Mouse (Mus musculus): ENCODE measurements around the gene Hand2.

Gene Hand2

GRCm38 (mm10) chr8:57343731-57344315 is 23.0 kb downstream of the Hand2 start:
- no peak for DNase-seq

GRCm38 (mm10) chr8:57344956-57345870 is 24.4 kb downstream of the Hand2 start:
- DNase-seq, result no peak

- no peak for DNase-seq
Observed at GRCm38 (mm10) chr8:57346371-57346770, 25.6 kb downstream of the Hand2 start.

- DNase-seq, result no peak
Observed at GRCm38 (mm10) chr8:57347141-57347540, 26.4 kb downstream of the Hand2 start.

GRCm38 (mm10) chr8:57348251-57348650 is 27.5 kb downstream of the Hand2 start:
- no peak for DNase-seq

GRCm38 (mm10) chr8:57348866-57349520 is 28.2 kb downstream of the Hand2 start:
- DNase-seq, result no peak

- no peak for DNase-seq
Observed at GRCm38 (mm10) chr8:57351861-57352260, 31.1 kb downstream of the Hand2 start.

GRCm38 (mm10) chr8:57353346-57354305 is 32.8 kb downstream of the Hand2 start:
- peak; percentile 10 for DNase-seq

- no peak for DNase-seq
Observed at GRCm38 (mm10) chr8:57354876-57355275, 34.1 kb downstream of the Hand2 start.

GRCm38 (mm10) chr8:57356529-57357325 is 35.9 kb downstream of the Hand2 start:
- no peak for DNase-seq

GRCm38 (mm10) chr8:57360493-57360892 is 39.7 kb downstream of the Hand2 start:
- DNase-seq, result no peak

- DNase-seq, result peak; percentile 48
Observed at GRCm38 (mm10) chr8:57361003-57361805, 40.4 kb downstream of the Hand2 start.

GRCm38 (mm10) chr8:57362881-57363280 is 42.1 kb downstream of the Hand2 start:
- DNase-seq, result peak; percentile 31

- no peak for DNase-seq
Observed at GRCm38 (mm10) chr8:57374044-57374443, 53.3 kb downstream of the Hand2 start.

Data from kidney, adult 11 months (tissue).